Mouse (Mus musculus) retina, adult 2 months (tissue): ENCODE data around the gene Med6.
A peak's percentile ranks its signal among the peaks of the same experiment; 100 is the strongest.
"Not testable (repeated sequence)": the region's sequence is repeated elsewhere in the genome, so short reads cannot be mapped to it uniquely, and the experiment has no call there.

ENCODE experiments used
- DNase-seq: peaks from one replicate; pipeline ENCODE4 v3.0.0-alpha.2; 2012; ENCODE audit warnings: low read depth, low spot score

Gene Med6

GRCm38 (mm10) chr12:81549286-81549685, 45.5 kb downstream of the Med6 start:
- DNase-seq: no peak

- DNase-seq: no peak
Observed at GRCm38 (mm10) chr12:81547163-81547562, 47.6 kb downstream of the Med6 start.

DNA sequence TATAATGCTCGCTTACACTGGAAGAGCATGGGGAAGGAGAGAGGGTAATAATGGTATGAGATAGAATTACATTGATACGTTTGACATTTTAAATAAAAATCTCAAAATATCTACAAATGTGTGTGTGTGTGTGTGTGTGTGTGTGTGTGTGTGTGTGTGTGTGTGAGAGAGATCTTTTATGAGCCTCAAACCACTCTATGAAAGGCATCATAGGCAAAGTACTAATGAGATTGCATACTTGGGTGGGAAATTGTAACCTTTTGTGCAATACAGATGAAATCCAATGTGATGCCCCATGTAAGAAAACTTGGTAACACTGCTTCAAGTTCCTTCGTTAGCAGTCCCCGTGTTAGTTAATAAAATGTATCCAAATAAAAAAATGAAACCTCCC, 61.8 kb downstream of the Med6 start:
- DNase-seq: no peak

DNA sequence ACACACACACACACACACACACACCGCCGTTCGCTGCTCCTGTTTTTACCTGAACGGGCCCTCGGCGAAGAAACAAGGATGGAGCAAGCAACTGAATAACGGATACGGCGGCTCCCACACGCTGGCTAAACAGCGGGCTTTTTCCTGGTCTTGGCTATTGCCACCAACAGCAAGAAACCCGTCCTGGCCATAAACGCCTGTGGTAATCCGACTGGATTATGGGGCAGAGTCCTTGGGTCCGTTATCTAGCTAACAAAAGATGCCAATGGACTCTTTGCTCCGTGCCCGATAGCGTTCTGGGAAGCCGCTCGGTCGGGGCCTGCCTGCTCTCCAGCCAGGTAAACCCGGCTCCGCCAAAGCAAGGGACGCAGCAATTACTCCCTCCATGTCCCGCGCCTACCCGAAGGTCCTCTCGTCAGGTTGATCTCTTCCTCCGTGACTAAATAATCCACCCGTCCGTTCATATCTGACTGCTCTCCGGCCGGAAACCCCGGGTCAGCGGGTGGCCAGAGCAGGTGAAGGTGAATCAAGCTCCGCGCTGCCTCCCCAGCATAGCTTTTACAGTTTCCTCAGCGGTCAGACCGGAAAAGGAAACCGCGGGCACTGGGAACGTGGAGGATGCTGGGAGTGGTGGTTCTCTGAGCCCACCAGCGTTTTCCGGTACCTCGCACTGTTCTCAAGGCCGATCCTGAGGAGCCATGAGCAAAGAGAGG, 62.3 kb downstream of the Med6 start, which contains the start of the genes Gm20498 and Synj2bp:
Gm20498 (minus strand) TSS at position 590 of the 713 bp plus-strand sequence.
Synj2bp (minus strand) TSS at position 596 of the 713 bp plus-strand sequence.
- DNase-seq: peak; percentile 68

- not testable (repeated sequence) for DNase-seq
Observed at GRCm38 (mm10) chr12:81530587-81530986, 64.2 kb downstream of the Med6 start.
